Mouse (Mus musculus): ENCODE data around the gene Gabbr2. TPM values are rescaled to one million over a fixed set of nuclear protein-coding genes. Genes with fewer than 3 reads are reported as not detected.

Gene Gabbr2
- polyA plus RNA-seq, 1 experiment from 2014 or later: 0.09 TPM

DNA sequence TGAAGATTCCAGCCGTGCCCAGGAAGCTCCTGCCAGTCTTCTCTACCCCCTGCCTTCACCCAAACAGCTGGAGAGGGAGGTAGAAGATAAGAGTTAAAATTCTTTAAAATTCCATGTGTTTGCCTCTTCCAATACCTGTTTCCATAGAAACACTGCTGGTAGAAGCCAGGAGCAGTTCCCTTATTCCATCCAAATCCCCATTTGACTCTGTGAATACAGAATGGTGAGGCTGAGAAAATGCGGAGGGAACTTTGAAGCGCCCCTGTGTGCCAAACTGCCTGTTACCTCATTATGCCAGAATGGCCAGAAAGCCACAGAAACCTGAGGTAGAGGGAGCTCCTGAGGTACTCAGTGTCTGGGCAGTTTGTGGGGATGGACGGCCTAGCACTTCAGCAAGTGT is 281.1 kb downstream of the Gabbr2 start:
- Histone ChIP-seq H3K4me3 (ENCODE audit: low read depth, low read length) (no peak overlapping the region), H3K9me3 (ENCODE audit: control insufficient read depth, low read depth, low read length) (no peaks in the 10 kb centered on the region), H3K36me3 (ENCODE audit: control insufficient read depth, insufficient read depth, low read length) (no peaks in the 10 kb centered on the region), H3K4me2 (replicated peaks; ENCODE audit: low read depth, low read length) (no peak overlapping the region), H3K9ac (replicated peaks; ENCODE audit: low read depth, low read length) (no peak overlapping the region), H3K27me3 (ENCODE audit: control insufficient read depth, insufficient read depth, low read length) (no peaks in the 10 kb centered on the region), H3K4me1 (ENCODE audit: control insufficient read depth, insufficient read depth, low read length) (no peaks in the 10 kb centered on the region), H3K27ac (ENCODE audit: low read length) (no peak overlapping the region)
- ATAC-seq (ENCODE audit: insufficient number of reproducible peaks, insufficient read depth, low FRiP score, low read depth): no peak
- whole genome bisulfite sequencing: 71% methylated on average over 4 of the region's 4 CpGs

DNA sequence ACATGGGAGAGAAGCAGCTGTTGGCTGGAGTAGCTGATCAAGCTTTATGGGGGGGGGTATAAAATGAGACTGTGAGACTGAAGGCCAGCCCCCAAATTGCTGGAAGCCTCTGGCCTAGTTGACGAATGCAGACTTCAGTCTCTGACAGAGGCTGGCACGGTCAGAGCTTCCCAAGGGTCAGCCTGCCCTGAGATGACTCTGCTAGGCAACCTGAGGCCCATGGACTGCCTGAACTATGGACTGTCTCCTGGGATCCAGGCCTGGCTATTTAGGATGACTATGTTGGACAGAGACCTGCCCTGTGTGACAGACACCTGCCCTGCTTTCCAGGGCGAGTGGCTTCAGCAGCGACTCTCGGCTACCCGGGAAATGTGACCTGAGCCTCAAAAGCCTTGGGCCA is 281.7 kb downstream of the Gabbr2 start:
- 69% methylated on average over 6 of the region's 6 CpGs for WGBS
- no peak for ATAC-seq (ENCODE audit: insufficient number of reproducible peaks, insufficient read depth, low FRiP score, low read depth)
- Histone ChIP-seq H3K4me3 (ENCODE audit: low read depth, low read length) (no peak overlapping the region), H3K27ac (ENCODE audit: low read length) (no peak overlapping the region), H3K27me3 (ENCODE audit: control insufficient read depth, insufficient read depth, low read length) (no peaks in the 10 kb centered on the region), H3K4me1 (ENCODE audit: control insufficient read depth, insufficient read depth, low read length) (no peaks in the 10 kb centered on the region), H3K9me3 (ENCODE audit: control insufficient read depth, low read depth, low read length) (no peaks in the 10 kb centered on the region), H3K36me3 (ENCODE audit: control insufficient read depth, insufficient read depth, low read length) (no peaks in the 10 kb centered on the region), H3K9ac (replicated peaks; ENCODE audit: low read depth, low read length) (no peak overlapping the region), H3K4me2 (replicated peaks; ENCODE audit: low read depth, low read length) (no peak overlapping the region)

DNA sequence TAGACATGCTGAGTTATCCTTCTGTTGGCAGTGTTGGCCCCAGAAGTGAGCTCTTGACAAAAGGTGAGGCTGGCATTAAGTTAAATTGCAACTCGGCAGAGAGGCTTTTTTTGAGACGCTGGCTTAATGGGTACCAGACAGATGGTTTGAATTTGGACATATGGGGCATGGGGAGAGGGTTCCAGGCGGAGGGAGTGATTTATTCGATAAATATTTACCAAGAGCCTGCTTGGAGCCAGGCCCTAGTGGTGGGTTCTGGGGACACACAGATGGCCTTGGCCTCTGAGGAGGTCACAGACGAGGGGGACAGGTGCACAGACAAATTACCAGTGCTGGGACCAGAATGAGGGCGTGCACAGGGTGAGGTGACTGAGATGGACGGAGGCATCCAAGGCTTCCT is 282.2 kb downstream of the Gabbr2 start:
- ATAC-seq (ENCODE audit: insufficient number of reproducible peaks, insufficient read depth, low FRiP score, low read depth): no peak
- 65% methylated on average over 7 of the region's 7 CpGs for WGBS
- H3K36me3 ChIP-seq (ENCODE audit: control insufficient read depth, insufficient read depth, low read length): no peaks in the 10 kb centered on the region

DNA sequence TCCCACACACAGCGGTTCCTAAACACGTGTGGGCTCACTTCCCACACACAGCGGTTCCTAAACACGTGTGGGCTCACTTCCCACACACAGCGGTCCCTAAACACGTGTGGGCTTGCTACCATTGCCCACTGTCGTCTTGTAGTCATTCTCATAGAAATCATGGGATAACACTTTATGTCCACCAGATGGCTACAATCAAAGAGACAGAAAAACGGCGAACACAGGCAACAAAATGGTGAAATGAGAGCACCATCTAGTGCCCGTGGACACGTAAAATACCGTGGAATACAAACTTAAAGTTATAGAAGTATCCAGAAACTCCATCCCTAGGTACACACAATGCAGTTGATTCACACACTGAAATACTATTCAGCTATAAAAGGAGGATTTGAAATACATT is 285.9 kb downstream of the Gabbr2 start:
- H3K4me3 ChIP-seq (ENCODE audit: low read depth, low read length): no peak overlapping the region
- no peak overlapping the region for H3K9ac ChIP-seq (replicated peaks; ENCODE audit: low read depth, low read length)
- no peaks in the 10 kb centered on the region for H3K4me1 ChIP-seq (ENCODE audit: control insufficient read depth, insufficient read depth, low read length)
- no peak overlapping the region for H3K4me2 ChIP-seq (replicated peaks; ENCODE audit: low read depth, low read length)
- WGBS: 73% methylated on average over 12 of the region's 12 CpGs
- no peaks in the 10 kb centered on the region for H3K36me3 ChIP-seq (ENCODE audit: control insufficient read depth, insufficient read depth, low read length)
- H3K9me3 ChIP-seq (ENCODE audit: control insufficient read depth, low read depth, low read length): no peaks in the 10 kb centered on the region
- no peak overlapping the region for H3K27ac ChIP-seq (ENCODE audit: low read length)
- ATAC-seq (ENCODE audit: insufficient number of reproducible peaks, insufficient read depth, low FRiP score, low read depth): no peak
- H3K27me3 ChIP-seq (ENCODE audit: control insufficient read depth, insufficient read depth, low read length): no peaks in the 10 kb centered on the region

More for the DNA sequence above, 282.2 kb downstream of the Gabbr2 start:
- Histone ChIP-seq H3K9ac (replicated peaks; ENCODE audit: low read depth, low read length) (no peak overlapping the region), H3K27ac (ENCODE audit: low read length) (no peak overlapping the region), H3K4me3 (ENCODE audit: low read depth, low read length) (no peak overlapping the region), H3K4me2 (replicated peaks; ENCODE audit: low read depth, low read length) (no peak overlapping the region), H3K27me3 (ENCODE audit: control insufficient read depth, insufficient read depth, low read length) (no peaks in the 10 kb centered on the region), H3K4me1 (ENCODE audit: control insufficient read depth, insufficient read depth, low read length) (no peaks in the 10 kb centered on the region), H3K9me3 (ENCODE audit: control insufficient read depth, low read depth, low read length) (no peaks in the 10 kb centered on the region)

DNA sequence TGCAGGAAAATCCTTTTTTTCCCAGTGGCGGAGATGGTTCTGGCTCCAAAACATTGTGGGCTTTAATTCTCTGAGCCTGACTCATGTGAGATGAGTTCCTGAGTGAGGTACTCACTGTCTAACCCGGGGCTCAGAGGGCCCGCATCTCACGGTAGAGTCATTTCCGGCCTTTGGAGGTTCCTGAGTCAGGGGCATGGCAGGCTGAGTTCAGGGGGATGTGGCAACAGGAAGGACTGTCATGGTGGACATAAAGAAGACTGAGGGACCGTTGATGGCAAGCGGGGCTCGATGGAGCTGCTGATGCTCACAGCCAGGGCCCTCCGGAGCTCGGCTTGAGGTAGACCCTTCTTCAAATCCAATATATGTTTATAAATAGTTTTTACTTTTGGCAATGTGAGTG is 288.5 kb downstream of the Gabbr2 start:
- Histone ChIP-seq H3K4me2 (replicated peaks; ENCODE audit: low read depth, low read length) (no peak overlapping the region), H3K36me3 (ENCODE audit: control insufficient read depth, insufficient read depth, low read length) (no peaks in the 10 kb centered on the region), H3K27ac (ENCODE audit: low read length) (no peak overlapping the region), H3K4me3 (ENCODE audit: low read depth, low read length) (no peak overlapping the region), H3K9me3 (ENCODE audit: control insufficient read depth, low read depth, low read length) (no peaks in the 10 kb centered on the region), H3K4me1 (ENCODE audit: control insufficient read depth, insufficient read depth, low read length) (no peaks in the 10 kb centered on the region), H3K9ac (replicated peaks; ENCODE audit: low read depth, low read length) (no peak overlapping the region), H3K27me3 (ENCODE audit: control insufficient read depth, insufficient read depth, low read length) (no peaks in the 10 kb centered on the region)
- no peak for ATAC-seq (ENCODE audit: insufficient number of reproducible peaks, insufficient read depth, low FRiP score, low read depth)
- 94% methylated on average over 10 of the region's 10 CpGs for WGBS

DNA sequence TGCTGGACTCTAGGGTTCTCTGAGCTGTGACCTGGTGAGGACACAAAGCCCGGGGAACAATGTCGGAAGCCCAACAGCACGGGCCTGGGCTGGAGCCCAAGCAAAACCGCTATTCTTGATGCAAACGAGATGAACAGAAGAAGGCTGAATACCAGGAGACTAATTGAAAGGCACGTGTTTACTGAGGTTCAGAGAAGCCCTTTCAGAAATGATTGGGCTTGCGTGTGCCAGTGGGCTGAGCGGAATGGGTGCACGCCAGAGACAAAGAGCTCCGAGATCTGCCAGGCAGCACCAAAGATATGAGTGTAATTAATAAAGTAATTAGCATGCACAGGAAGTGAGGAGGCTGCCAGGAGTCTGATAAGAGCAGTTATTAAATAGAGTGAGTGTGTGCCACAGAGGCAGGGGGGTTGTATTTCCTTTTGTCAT is 291.4 kb downstream of the Gabbr2 start:
- ATAC-seq (ENCODE audit: insufficient number of reproducible peaks, insufficient read depth, low FRiP score, low read depth): no peak
- 80% methylated on average over 10 of the region's 10 CpGs for WGBS
- H3K36me3 ChIP-seq (ENCODE audit: control insufficient read depth, insufficient read depth, low read length): no peaks in the 10 kb centered on the region

DNA sequence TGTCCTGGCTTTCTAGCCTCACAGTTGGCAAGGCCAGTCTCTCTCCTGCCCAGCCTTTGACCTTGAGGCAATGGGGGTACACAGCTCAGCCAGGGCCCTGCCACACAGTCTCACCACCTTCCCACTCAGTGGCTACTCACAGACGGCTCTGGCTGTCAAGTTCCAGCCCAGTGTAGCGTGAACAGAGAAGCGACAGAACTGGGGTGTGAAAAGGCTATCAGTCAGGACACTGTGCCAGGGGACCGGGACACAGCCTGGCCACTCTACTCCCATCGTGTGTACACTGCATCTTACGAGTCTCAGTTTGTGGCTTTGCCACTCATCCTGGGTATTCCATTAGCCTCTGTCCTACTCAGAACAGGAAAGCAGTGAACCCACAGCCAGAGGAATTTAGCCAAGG is 295.2 kb downstream of the Gabbr2 start:
- H3K36me3 ChIP-seq (ENCODE audit: control insufficient read depth, insufficient read depth, low read length): no peaks in the 10 kb centered on the region
- no peak for ATAC-seq (ENCODE audit: insufficient number of reproducible peaks, insufficient read depth, low FRiP score, low read depth)
- no peak overlapping the region for H3K27ac ChIP-seq (ENCODE audit: low read length)
- H3K4me3 ChIP-seq (ENCODE audit: low read depth, low read length): no peak overlapping the region
- H3K9me3 ChIP-seq (ENCODE audit: control insufficient read depth, low read depth, low read length): no peaks in the 10 kb centered on the region
- no peaks in the 10 kb centered on the region for H3K4me1 ChIP-seq (ENCODE audit: control insufficient read depth, insufficient read depth, low read length)
- no peak overlapping the region for H3K4me2 ChIP-seq (replicated peaks; ENCODE audit: low read depth, low read length)
- no peak overlapping the region for H3K9ac ChIP-seq (replicated peaks; ENCODE audit: low read depth, low read length)
- no peaks in the 10 kb centered on the region for H3K27me3 ChIP-seq (ENCODE audit: control insufficient read depth, insufficient read depth, low read length)
- WGBS: 72% methylated on average over 6 of the region's 6 CpGs

More for the DNA sequence above, 291.4 kb downstream of the Gabbr2 start:
- Histone ChIP-seq H3K27me3 (ENCODE audit: control insufficient read depth, insufficient read depth, low read length) (no peaks in the 10 kb centered on the region), H3K9me3 (ENCODE audit: control insufficient read depth, low read depth, low read length) (no peaks in the 10 kb centered on the region), H3K4me2 (replicated peaks; ENCODE audit: low read depth, low read length) (no peak overlapping the region), H3K27ac (ENCODE audit: low read length) (no peak overlapping the region), H3K4me1 (ENCODE audit: control insufficient read depth, insufficient read depth, low read length) (no peaks in the 10 kb centered on the region), H3K9ac (replicated peaks; ENCODE audit: low read depth, low read length) (no peak overlapping the region), H3K4me3 (ENCODE audit: low read depth, low read length) (no peak overlapping the region)

DNA sequence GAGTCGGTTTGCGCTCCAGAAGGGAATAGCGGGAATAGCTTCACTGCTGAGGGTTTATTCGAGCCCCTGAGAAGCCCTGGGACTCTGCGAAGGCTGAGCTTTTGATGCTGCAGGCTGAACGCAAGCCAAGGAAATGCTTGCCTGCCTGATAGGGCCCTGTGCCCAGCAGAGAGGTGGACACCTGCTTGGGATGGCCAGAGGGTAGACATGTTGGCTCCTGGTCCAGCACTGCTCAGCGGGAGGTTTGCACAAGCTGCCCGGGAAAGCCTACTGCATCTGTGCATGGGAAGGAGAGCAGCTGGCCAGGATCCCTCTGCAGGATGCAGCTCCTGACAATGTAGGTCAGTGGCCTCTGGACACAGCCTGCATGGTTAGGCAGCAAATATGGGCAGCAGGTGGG is 301.1 kb downstream of the Gabbr2 start:
- no peaks in the 10 kb centered on the region for H3K27me3 ChIP-seq (ENCODE audit: control insufficient read depth, insufficient read depth, low read length)
- 79% methylated on average over 8 of the region's 8 CpGs for WGBS
- no peak overlapping the region for H3K27ac ChIP-seq (ENCODE audit: low read length)
- no peak overlapping the region for H3K4me2 ChIP-seq (replicated peaks; ENCODE audit: low read depth, low read length)
- no peaks in the 10 kb centered on the region for H3K9me3 ChIP-seq (ENCODE audit: control insufficient read depth, low read depth, low read length)
- no peak overlapping the region for H3K4me3 ChIP-seq (ENCODE audit: low read depth, low read length)
- H3K4me1 ChIP-seq (ENCODE audit: control insufficient read depth, insufficient read depth, low read length): no peaks in the 10 kb centered on the region
- ATAC-seq (ENCODE audit: insufficient number of reproducible peaks, insufficient read depth, low FRiP score, low read depth): no peak
- no peaks in the 10 kb centered on the region for H3K36me3 ChIP-seq (ENCODE audit: control insufficient read depth, insufficient read depth, low read length)
- H3K9ac ChIP-seq (replicated peaks; ENCODE audit: low read depth, low read length): no peak overlapping the region

DNA sequence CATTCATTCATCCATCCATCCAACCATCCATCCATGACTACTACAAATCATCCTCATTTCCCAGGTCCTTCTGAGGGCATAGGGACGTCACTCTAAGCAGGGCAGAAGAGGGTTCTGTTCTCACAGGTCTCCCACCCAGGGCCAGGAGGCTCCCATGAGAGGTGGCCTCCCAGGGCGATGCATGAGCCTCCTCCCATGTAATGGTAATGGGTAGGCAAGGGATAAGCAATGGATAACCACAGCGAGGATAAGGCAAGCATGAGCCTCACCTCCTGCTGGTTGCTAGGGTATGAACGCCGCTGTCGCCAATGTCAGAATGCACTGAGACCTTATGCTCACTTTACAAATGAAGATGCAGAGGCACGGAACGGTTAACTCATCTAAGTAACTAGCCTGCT is 301.7 kb downstream of the Gabbr2 start:
- no peak overlapping the region for H3K9ac ChIP-seq (replicated peaks; ENCODE audit: low read depth, low read length)
- H3K36me3 ChIP-seq (ENCODE audit: control insufficient read depth, insufficient read depth, low read length): no peaks in the 10 kb centered on the region
- no peak overlapping the region for H3K4me3 ChIP-seq (ENCODE audit: low read depth, low read length)
- H3K27me3 ChIP-seq (ENCODE audit: control insufficient read depth, insufficient read depth, low read length): no peaks in the 10 kb centered on the region
- no peaks in the 10 kb centered on the region for H3K4me1 ChIP-seq (ENCODE audit: control insufficient read depth, insufficient read depth, low read length)
- 84% methylated on average over 8 of the region's 8 CpGs for WGBS
- ATAC-seq (ENCODE audit: insufficient number of reproducible peaks, insufficient read depth, low FRiP score, low read depth): no peak
- H3K27ac ChIP-seq (ENCODE audit: low read length): no peak overlapping the region
- no peaks in the 10 kb centered on the region for H3K9me3 ChIP-seq (ENCODE audit: control insufficient read depth, low read depth, low read length)
- no peak overlapping the region for H3K4me2 ChIP-seq (replicated peaks; ENCODE audit: low read depth, low read length)

All from stomach, embryonic 14.5 days (tissue).